Mouse (Mus musculus) forebrain, embryonic 10.5 days (tissue): ENCODE measurements around the gene Scgn. TPM values are rescaled to one million over a fixed set of nuclear protein-coding genes. Genes with fewer than 3 reads are reported as not detected.

ENCODE experiments used
- DNase-seq: peaks from one replicate; pipeline ENCODE4 v3.0.0-alpha.2; 2017; ENCODE audit warnings: low spot score; ENCODE audit errors: extremely low spot score
- H3K27ac ChIP-seq: fragments of 300-500 bp; sonication (generic); 2 replicates; pipeline ENCODE4 v1.5.1; 2016; ENCODE audit warnings: mild to moderate bottlenecking
- H3K27me3 ChIP-seq: fragments of 300-500 bp; sonication (generic); 2 replicates; pipeline ENCODE4 v1.6.1; 2016; ENCODE audit warnings: mild to moderate bottlenecking; ENCODE audit not compliant: poor library complexity, severe bottlenecking
- H3K36me3 ChIP-seq: fragments of 300-500 bp; sonication (generic); replicated peaks from 2 replicates; pipeline ENCODE4 v1.6.1; 2016; ENCODE audit warnings: mild to moderate bottlenecking, moderate library complexity
- H3K4me1 ChIP-seq: fragments of 300-500 bp; sonication (generic); 2 replicates; pipeline ENCODE4 v1.6.1; 2016
- H3K4me3 ChIP-seq: fragments of 300-500 bp; sonication (generic); 2 replicates; pipeline ENCODE4 v1.5.1; 2016; ENCODE audit warnings: mild to moderate bottlenecking, moderate library complexity
- H3K9me3 ChIP-seq: fragments of 300-500 bp; sonication (generic); 2 replicates; pipeline ENCODE4 v1.6.1; 2016; ENCODE audit warnings: mild to moderate bottlenecking, moderate library complexity
- WGBS: fragments of 180-500 bp; shearing (Covaris S2); methylation state at CpG from one replicate; pipeline ENCODE4 v1.1.7; 2016; 5-methylcytosine and 5-hydroxymethylcytosine counted together
- polyA plus RNA-seq: library from polyadenylated mRNA; unstranded; fragments of >200 nt; fragmentation: Nextera tagmentation; extraction: Ambion mirVana; gene quantifications from 2 replicates; pipeline ENCODE4 v1.2.1, GENCODE M21; 2016

Gene Scgn
- polyA plus RNA-seq, 1 experiment from 2014 or later, result not detected

DNA sequence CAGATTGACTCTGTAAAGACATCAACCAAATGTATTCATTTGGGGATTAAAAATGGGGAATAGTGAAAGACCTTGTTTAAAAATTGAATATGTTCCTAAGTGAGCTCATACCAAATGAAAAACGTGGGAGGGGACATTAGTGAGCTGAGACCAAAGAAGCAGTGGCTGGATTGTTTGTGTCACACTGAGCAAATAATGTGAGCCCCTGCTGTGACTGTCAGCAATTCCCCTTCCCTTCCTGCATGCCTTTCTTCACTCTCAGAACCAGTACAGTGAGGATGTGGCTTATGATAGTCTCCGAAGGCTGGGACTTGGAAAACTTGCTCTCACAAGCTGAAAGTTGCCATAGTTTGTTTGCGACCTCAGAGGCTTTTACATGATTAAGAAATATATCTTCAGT is 5.9 kb downstream of the Scgn start:
- Histone ChIP-seq H3K36me3 (no peaks in the 10 kb centered on the region), H3K9me3 (no peaks in the 10 kb centered on the region), H3K27me3 (peaks cover 6% of the 10 kb centered on the region; the same call in 1 of the 2 replicates), H3K4me3 (no peak overlapping the region), H3K27ac (no peak overlapping the region), H3K4me1 (peaks cover 5% of the 10 kb centered on the region; the same call in 1 of the 2 replicates)
- WGBS, result 57% methylated on average over 3 of the region's 3 CpGs
- DNase-seq, result no peak

DNA sequence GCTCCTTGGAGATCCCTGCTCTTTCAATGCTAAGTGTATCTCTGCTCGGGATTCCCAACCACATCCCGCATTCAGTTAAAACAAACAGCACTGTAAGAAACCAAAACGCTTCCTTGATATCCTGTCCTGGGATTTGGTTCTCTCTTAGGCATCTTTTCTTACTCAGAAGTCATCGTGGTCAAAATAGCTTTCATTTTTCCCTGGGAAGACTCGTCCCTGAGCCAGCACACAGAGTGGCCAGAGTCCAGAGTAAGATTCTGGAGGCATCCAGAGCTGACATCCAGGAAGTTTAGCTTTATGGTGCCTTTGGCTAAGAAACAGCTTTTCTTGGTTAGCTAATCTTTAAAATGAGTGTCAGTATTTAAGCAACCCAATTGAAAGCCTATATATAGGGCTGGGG is 18.7 kb downstream of the Scgn start:
- no peaks in the 10 kb centered on the region for H3K4me1 ChIP-seq
- H3K9me3 ChIP-seq, result no peaks in the 10 kb centered on the region
- no peak for DNase-seq
- 80% methylated on average over 5 of the region's 5 CpGs for WGBS
- no peaks in the 10 kb centered on the region for H3K36me3 ChIP-seq
- no peaks in the 10 kb centered on the region for H3K27me3 ChIP-seq
- no peak overlapping the region for H3K27ac ChIP-seq
- no peak overlapping the region for H3K4me3 ChIP-seq

DNA sequence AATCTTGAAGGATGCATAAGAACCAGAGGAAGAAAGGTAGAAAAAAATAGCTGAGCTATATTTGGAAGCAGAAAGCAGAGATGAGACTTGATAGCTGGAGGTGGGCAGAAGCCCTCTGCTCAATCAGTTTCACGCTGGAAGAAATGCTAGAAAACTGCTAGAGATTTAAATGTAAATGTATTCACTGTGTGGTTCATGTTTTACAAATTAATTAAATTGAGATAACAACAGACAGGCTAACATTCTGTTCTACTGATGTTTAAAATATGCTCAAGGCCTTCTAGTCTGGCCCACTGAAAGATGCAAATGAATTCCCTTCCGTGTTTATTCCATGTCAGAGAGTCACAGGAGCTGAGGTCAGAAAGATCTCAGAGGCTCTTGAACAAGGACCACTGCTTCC is 19.1 kb downstream of the Scgn start:
- 80% methylated on average over 2 of the region's 2 CpGs for WGBS
- Histone ChIP-seq H3K27ac (no peak overlapping the region), H3K4me1 (no peaks in the 10 kb centered on the region), H3K36me3 (no peaks in the 10 kb centered on the region), H3K9me3 (no peaks in the 10 kb centered on the region), H3K4me3 (no peak overlapping the region), H3K27me3 (no peaks in the 10 kb centered on the region)
- DNase-seq, result no peak

DNA sequence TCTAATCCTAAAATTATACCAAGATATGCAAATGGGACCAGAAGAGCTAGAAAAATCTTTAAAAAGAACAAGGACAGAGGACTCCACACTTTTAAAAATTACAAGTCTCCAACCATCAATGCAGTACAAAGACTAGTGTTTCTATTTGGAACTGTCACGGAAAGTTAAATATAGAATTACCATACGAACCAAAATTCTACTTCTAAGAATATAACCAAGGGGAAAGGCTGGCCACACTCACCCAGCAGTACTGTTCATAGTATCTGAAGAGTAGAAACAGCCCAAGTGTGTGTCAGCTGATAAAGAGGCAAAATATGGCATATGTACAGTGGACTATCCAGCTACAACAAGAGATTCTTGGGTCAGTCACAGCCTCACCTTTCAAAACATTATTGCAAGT is 26.1 kb downstream of the Scgn start:
- H3K4me3 ChIP-seq, result no peak overlapping the region
- WGBS, result 88% methylated on average over 2 of the region's 2 CpGs

DNA sequence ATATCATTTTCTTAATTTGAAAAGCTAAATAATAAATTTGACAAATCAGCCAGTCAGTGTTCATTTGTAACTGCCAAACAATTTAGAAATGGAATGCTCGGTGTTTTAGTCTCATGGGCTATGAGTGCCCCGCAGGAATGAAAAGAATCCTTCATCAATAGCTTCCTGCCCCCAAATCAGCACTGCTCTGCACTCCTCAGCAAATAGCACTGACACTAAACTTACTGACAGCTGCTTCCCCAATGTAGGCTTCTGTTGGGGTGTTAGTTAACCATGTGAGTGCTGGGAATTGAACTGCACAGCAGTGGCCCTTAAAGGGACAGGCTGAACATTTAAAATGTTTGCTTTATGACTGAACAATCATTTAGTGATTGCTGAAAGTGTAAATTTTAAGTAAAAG is 31.2 kb downstream of the Scgn start:
- Histone ChIP-seq H3K4me1 (peaks cover 10% of the 10 kb centered on the region), H3K9me3 (no peaks in the 10 kb centered on the region), H3K27ac (no peak overlapping the region), H3K36me3 (no peaks in the 10 kb centered on the region), H3K27me3 (no peaks in the 10 kb centered on the region), H3K4me3 (no peak overlapping the region)
- no peak for DNase-seq
- WGBS, result 49% methylated on average over 2 of the region's 2 CpGs

More for the DNA sequence above, 26.1 kb downstream of the Scgn start:
- H3K36me3 ChIP-seq, result no peaks in the 10 kb centered on the region
- DNase-seq, result no peak
- no peak overlapping the region for H3K27ac ChIP-seq
- H3K4me1 ChIP-seq, result no peaks in the 10 kb centered on the region; the same call in 1 of the 2 replicates
- no peaks in the 10 kb centered on the region for H3K27me3 ChIP-seq
- no peaks in the 10 kb centered on the region for H3K9me3 ChIP-seq

DNA sequence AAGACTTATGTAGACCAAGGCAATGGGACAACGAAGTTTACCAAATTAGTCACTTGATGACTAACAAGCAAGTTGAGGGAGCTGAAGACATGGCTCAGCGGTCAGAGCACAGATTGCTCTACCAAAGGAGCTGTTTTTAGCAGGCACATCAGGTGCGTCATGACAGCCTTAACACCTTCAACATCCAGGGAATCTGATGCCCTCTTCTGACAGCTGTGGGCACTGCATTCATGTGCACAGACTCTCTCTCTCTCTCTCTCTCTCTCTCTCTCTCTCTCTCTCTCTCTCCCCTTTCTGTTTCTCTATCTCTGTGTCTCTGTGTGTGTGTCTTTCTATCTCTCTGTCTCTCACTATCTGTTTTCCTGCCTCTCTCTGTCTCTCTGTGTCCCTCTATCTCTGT is 40.1 kb downstream of the Scgn start:
- no peak for DNase-seq
- Histone ChIP-seq H3K36me3 (no peaks in the 10 kb centered on the region), H3K27me3 (peaks cover 5% of the 10 kb centered on the region), H3K4me3 (no peak overlapping the region), H3K27ac (no peak overlapping the region), H3K9me3 (no peaks in the 10 kb centered on the region), H3K4me1 (peaks cover 27% of the 10 kb centered on the region)
- 70% methylated on average over 3 of the region's 3 CpGs for WGBS

DNA sequence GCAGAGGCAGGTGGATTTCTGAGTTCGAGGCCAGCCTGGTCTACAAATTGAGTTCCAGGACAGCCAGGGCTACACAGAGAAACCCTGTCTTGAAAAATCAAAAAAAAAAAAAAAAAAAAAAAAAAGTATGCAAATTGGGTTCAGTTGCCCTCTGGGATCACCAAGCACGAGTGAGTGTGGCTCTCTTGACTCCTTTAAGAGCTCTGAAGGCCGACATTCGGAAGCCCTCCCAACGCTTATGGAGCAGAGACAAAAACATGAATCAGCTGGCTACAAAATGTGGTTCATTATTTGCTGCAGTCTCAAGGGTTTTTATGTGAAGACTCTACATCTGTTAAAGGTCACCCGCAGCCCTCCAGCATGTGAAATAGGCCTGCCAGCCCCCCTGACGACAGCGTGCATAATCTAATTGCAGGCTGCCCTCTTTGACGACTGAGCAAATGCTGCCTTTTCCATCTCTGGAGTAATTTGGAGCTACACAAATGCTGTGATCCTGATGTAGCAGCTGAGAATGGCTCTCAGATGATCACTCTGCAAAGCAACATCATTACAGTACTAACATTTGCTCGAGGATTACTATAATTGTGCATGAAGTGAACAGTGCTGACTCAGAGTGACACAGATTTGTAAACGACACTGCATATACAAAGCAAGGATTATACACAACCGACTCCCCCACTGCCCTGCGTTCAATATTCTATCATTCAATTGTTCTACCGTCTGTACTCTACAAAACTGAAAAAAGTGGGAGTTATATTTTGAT is 41.3 kb downstream of the Scgn start:
- H3K36me3 ChIP-seq, result no peaks in the 10 kb centered on the region
- peaks cover 28% of the 10 kb centered on the region for H3K4me1 ChIP-seq
- DNase-seq, result no peak
- 66% methylated on average over 14 of the region's 14 CpGs for WGBS
- H3K4me3 ChIP-seq, result no peak overlapping the region
- 0 out of 2 replicates have a peak overlapping the region, but pooled peaks have one; percentile 30 for H3K27ac ChIP-seq
- peaks cover 5% of the 10 kb centered on the region for H3K27me3 ChIP-seq
- H3K9me3 ChIP-seq, result no peaks in the 10 kb centered on the region

DNA sequence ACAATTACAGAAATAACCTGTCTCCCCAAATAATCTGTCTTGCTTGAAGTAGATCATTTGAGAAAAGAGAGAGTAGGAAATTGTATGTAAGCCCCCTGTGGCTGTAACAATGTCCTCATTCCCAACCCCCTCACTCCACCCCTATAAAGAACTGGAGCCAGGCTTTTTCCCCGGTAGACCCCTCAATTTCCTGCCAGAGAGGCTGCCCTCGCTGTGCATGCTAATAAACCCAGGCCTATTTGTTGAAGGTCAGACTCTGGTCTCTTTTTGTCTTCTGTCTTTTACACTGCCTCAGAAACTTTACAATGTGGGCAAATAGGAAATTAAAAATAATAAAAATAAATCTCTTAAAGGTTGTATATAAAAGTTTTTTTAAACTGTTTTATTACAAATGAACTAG is 44.8 kb downstream of the Scgn start:
- Histone ChIP-seq H3K4me1 (peaks cover 28% of the 10 kb centered on the region), H3K27me3 (peaks cover 5% of the 10 kb centered on the region), H3K9me3 (no peaks in the 10 kb centered on the region), H3K27ac (no peak overlapping the region), H3K36me3 (no peaks in the 10 kb centered on the region), H3K4me3 (no peak overlapping the region)
- no peak for DNase-seq
- 49% methylated on average over 2 of the region's 2 CpGs for WGBS

DNA sequence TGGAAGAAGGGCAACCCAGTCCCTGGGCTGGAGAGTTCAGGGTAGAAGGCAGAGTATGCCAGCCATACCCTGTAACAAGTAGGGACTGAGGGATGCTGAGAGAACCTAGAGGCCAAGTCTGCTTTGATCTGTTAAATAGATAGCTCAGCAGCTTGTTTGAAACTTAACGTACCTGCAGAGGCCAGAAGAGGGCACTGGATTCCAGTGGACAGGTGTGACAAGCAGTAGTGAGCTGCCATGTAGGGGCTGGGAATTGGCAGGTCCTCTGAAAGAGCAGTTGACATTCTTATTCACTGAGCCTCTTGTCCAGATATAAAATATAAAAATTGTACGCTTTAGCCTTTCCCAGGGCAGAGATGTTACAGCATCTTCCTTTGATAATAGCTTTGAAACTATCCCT is 48.2 kb downstream of the Scgn start:
- peaks cover 15% of the 10 kb centered on the region for H3K4me1 ChIP-seq
- H3K4me3 ChIP-seq, result no peak overlapping the region
- DNase-seq, result no peak
- no peak overlapping the region for H3K27ac ChIP-seq
- peaks cover 5% of the 10 kb centered on the region for H3K27me3 ChIP-seq
- no peaks in the 10 kb centered on the region for H3K9me3 ChIP-seq
- WGBS, result 52% methylated on average over 2 of the region's 2 CpGs
- no peaks in the 10 kb centered on the region for H3K36me3 ChIP-seq

DNA sequence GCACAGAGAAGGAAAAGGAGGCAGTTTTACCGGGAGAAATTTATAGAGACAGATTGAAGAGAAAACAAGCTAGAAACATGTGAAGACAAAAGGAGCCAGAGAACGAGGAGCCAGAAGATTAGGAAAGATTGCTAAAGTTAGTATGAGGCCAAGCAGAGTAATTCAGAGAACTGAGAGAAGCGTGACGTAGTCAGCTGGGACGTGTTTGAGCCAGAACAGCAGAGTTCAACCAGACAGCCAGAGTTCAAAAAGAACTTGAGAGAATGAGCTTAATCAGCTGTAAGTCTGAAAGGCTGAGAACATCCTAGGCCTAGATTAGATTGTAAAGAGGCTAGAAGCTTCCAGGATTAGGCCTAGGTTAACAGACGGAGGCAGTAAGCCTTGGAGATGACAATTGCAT is 50.7 kb downstream of the Scgn start:
- WGBS, result 57% methylated on average over 6 of the region's 6 CpGs
- H3K27me3 ChIP-seq, result no peaks in the 10 kb centered on the region

DNA sequence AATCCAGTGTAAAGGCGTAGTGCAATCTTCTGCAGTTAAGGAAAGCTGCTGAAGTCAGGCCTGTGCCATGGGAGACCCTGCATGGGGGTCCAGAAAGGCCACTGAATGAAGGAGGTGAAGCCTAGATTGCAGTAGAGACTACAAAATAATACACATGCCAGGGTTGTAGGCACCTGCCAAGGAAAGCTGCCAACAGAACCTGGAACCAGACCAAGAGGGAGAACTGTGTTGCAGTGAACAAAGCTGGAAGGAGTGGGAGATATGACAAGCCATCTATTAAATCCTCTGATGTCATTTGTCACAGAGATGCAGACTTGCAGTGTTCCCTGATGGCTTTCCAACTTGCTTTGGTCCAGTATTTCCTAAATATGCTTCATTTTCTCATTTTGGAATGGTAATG is 52.3 kb downstream of the Scgn start:
- Histone ChIP-seq H3K4me3 (no peak overlapping the region), H3K4me1 (peaks cover 4% of the 10 kb centered on the region), H3K27me3 (no peaks in the 10 kb centered on the region), H3K36me3 (no peaks in the 10 kb centered on the region), H3K27ac (no peak overlapping the region), H3K9me3 (no peaks in the 10 kb centered on the region)
- WGBS, result 88% methylated on average over 1 of the region's 1 CpGs
- DNase-seq, result no peak

More for the DNA sequence above, 50.7 kb downstream of the Scgn start:
- Histone ChIP-seq H3K4me1 (peaks cover 4% of the 10 kb centered on the region), H3K36me3 (no peaks in the 10 kb centered on the region), H3K9me3 (no peaks in the 10 kb centered on the region), H3K27ac (no peak overlapping the region), H3K4me3 (no peak overlapping the region)
- DNase-seq, result no peak

DNA sequence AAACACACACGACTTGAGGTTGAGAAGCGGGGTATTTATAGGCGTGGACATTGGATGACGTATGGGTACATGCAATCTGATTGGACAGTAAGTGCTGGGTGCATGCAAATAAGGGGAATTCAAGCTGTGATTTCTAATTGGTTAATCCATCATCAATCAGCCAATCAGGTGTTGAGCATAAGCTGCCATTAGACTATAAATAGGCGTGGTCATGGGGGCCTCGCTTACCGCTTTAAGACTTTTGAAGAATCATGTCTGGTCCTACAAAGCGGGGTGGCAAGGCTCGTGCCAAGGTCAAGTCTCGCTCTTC is 56.8 kb downstream of the Scgn start, which contains the start of gene Hist1h2aa:
Gene Hist1h2aa, plus strand, starts transcription at position 252 of the 310 bp plus-strand sequence.
- Histone ChIP-seq H3K27me3 (no peaks in the 10 kb centered on the region), H3K9me3 (no peaks in the 10 kb centered on the region), H3K4me1 (no peaks in the 10 kb centered on the region), H3K4me3 (no peak within 1 kb of the TSS), H3K27ac (no peak within 1 kb of the TSS), H3K36me3 (no peaks in the 10 kb centered on the region)
- no peak for DNase-seq
- 93% methylated on average over 10 of the region's 10 CpGs for WGBS

DNA sequence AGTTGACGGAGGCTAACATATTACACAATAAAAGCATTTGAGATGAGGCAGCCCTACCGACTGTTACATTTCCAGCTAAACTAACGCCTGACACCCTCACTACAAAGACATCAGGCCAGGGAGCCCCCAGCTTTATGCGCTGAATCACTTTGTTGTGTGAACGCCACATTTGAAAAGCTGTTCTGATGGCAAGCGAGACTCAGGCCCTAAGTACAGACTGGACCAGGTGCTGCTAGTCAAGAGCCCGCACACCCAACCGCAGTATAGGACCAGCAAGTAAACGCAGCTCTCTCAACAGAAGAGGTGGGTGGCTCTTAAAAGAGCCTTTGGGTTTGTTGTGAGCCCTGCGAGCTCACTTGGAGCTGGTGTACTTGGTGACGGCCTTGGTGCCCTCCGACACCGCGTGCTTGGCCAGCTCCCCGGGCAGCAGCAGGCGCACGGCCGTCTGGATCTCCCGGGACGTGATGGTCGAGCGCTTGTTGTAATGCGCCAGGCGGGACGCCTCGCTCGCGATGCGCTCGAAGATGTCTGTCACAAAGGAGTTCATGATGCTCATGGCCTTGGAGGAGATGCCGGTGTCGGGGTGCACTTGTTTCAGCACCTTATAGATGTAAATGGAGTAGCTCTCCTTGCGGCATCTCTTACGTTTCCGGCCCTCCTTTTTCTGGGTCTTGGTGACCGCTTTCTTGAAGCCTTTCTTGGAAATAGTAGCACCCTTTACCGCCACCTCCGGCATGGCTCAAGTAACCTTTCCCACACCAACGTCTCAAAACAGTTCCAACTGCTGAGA is 57.4 kb downstream of the Scgn start, which contains the start of gene Hist1h2ba:
Gene Hist1h2ba, minus strand, starts transcription at position 736 of the 790 bp plus-strand sequence.
- Histone ChIP-seq H3K36me3 (no peaks in the 10 kb centered on the region), H3K9me3 (no peaks in the 10 kb centered on the region), H3K4me3 (no peak within 1 kb of the TSS), H3K27me3 (no peaks in the 10 kb centered on the region), H3K4me1 (no peaks in the 10 kb centered on the region), H3K27ac (no peak within 1 kb of the TSS)
- no peak for DNase-seq
- WGBS, result 94% methylated on average over 39 of the region's 39 CpGs
